In genomic region chr17:67353796-67354450, GRCm38 (mm10) we compare ENCODE assay signal across 8 mouse cellular contexts. TPM values are rescaled to one million over a fixed set of nuclear protein-coding genes. Genes with fewer than 3 reads are reported as not detected.
DNase-seq lines count a peak whose midpoint lies in the region; ATAC-seq and TF ChIP-seq lines count a peak whose summit lies in the region.

No protein-coding gene starts in this region.

- peak; percentile 68 for ATAC-seq in embryonic facial prominence, embryonic 12.5 days (ENCODE audit: insufficient number of reproducible peaks, insufficient read depth, low FRiP score, low TSS enrichment)
- ATAC-seq in heart, postnatal 0 days (ENCODE audit: insufficient read depth, low read depth): peak; percentile 49
- peak; percentile 51 for ATAC-seq in limb, embryonic 13.5 days (ENCODE audit: low FRiP score, low read depth)
- ATAC-seq in midbrain, embryonic 13.5 days: peak; percentile 39

- peak overlapping the region; percentile 41; the same call in 1 of the 2 replicates for H3K27ac ChIP-seq in embryonic facial prominence, embryonic 12.5 days
- peak overlapping the region; percentile 84 for H3K27ac ChIP-seq in heart, postnatal 0 days (ENCODE audit: low read depth)
- peak overlapping the region; percentile 55; the same call in 1 of the 2 replicates for H3K27ac ChIP-seq in limb, embryonic 13.5 days
- H3K27ac ChIP-seq in midbrain, embryonic 13.5 days: peak overlapping the region; percentile 60

- no peak for TF ChIP-seq EP300 in heart, postnatal 0 days (IDR thresholded peaks at IDR 0.05; ENCODE audit: low read depth)

- under 1% methylated on average over 66 of the region's 68 CpGs for WGBS in embryonic facial prominence, embryonic 12.5 days
- WGBS in heart, postnatal 0 days: under 1% methylated on average over 64 of the region's 68 CpGs
- WGBS in limb, embryonic 13.5 days: under 1% methylated on average over 56 of the region's 68 CpGs
- WGBS in midbrain, embryonic 13.5 days: under 1% methylated on average over 65 of the region's 68 CpGs

- DNase-seq in adrenal gland, adult (ENCODE audit: inconsistent age in 2 of 2, low spot score in 1 of 2): peak; percentile 66 to 94
- DNase-seq in adrenal gland, postnatal 14 days: no peak
- peak; percentile 85 for DNase-seq in 3134 (ENCODE audit: extremely low read depth, insufficient read length, low spot score)
- peak; percentile 46 for DNase-seq in heart, postnatal 0 days (ENCODE audit: low spot score)
- DNase-seq in urinary bladder, postnatal 14 days (ENCODE audit: low spot score): peak; percentile 45

- H3K4me2 ChIP-seq in embryonic facial prominence, embryonic 12.5 days (replicated peaks): peak overlapping the region; percentile 75
- peak overlapping the region; percentile 76 for H3K4me2 ChIP-seq in heart, postnatal 0 days (ENCODE audit: low read depth, low read length)
- H3K4me2 ChIP-seq in limb, embryonic 13.5 days (replicated peaks): peak overlapping the region; percentile 90
- H3K4me2 ChIP-seq in midbrain, embryonic 13.5 days (replicated peaks): peak overlapping the region; percentile 87

- peaks cover 12% of the 10 kb centered on the region; the same call in 1 of the 2 replicates for H3K4me1 ChIP-seq in embryonic facial prominence, embryonic 12.5 days
- H3K4me1 ChIP-seq in heart, postnatal 0 days (ENCODE audit: control insufficient read depth, insufficient read depth): peaks cover 12% of the 10 kb centered on the region
- H3K4me1 ChIP-seq in limb, embryonic 13.5 days: peaks cover 32% of the 10 kb centered on the region
- peaks cover 29% of the 10 kb centered on the region for H3K4me1 ChIP-seq in midbrain, embryonic 13.5 days (replicated peaks)

- no peaks in the 10 kb centered on the region for H3K36me3 ChIP-seq in embryonic facial prominence, embryonic 12.5 days
- no peaks in the 10 kb centered on the region for H3K36me3 ChIP-seq in heart, postnatal 0 days (replicated peaks; ENCODE audit: control insufficient read depth, insufficient read depth, low read length)
- no peaks in the 10 kb centered on the region for H3K36me3 ChIP-seq in limb, embryonic 13.5 days
- no peaks in the 10 kb centered on the region for H3K36me3 ChIP-seq in midbrain, embryonic 13.5 days

- H3K27me3 ChIP-seq in embryonic facial prominence, embryonic 12.5 days: peaks cover 13% of the 10 kb centered on the region
- H3K27me3 ChIP-seq in heart, postnatal 0 days (ENCODE audit: control insufficient read depth, insufficient read depth, low read length): no peaks in the 10 kb centered on the region
- H3K27me3 ChIP-seq in limb, embryonic 13.5 days: peaks cover 16% of the 10 kb centered on the region
- peaks cover 46% of the 10 kb centered on the region for H3K27me3 ChIP-seq in midbrain, embryonic 13.5 days

- peak overlapping the region; percentile 56 for H3K9ac ChIP-seq in embryonic facial prominence, embryonic 12.5 days
- H3K9ac ChIP-seq in heart, postnatal 0 days (replicated peaks; ENCODE audit: low read depth, low read length): peak overlapping the region; percentile 86
- H3K9ac ChIP-seq in limb, embryonic 13.5 days: peak overlapping the region; percentile 88
- H3K9ac ChIP-seq in midbrain, embryonic 13.5 days (replicated peaks): peak overlapping the region; percentile 75

- H3K9me3 ChIP-seq in embryonic facial prominence, embryonic 12.5 days: no peaks in the 10 kb centered on the region
- H3K9me3 ChIP-seq in heart, postnatal 0 days (replicated peaks; ENCODE audit: control insufficient read depth, low read length): no peaks in the 10 kb centered on the region
- no peaks in the 10 kb centered on the region; the same call in 1 of the 2 replicates for H3K9me3 ChIP-seq in limb, embryonic 13.5 days
- no peaks in the 10 kb centered on the region for H3K9me3 ChIP-seq in midbrain, embryonic 13.5 days

- H3K4me3 ChIP-seq in embryonic facial prominence, embryonic 12.5 days: peak overlapping the region; percentile 68
- H3K4me3 ChIP-seq in heart, postnatal 0 days (ENCODE audit: low read depth, low read length): peak overlapping the region; percentile 88
- H3K4me3 ChIP-seq in limb, embryonic 13.5 days: peak overlapping the region; percentile 74
- H3K4me3 ChIP-seq in midbrain, embryonic 13.5 days (replicated peaks): peak overlapping the region; percentile 72

- TF ChIP-seq CTCF in heart, postnatal 0 days (IDR thresholded peaks at IDR 0.05; ENCODE audit: low read depth): no peak

RNA-seq across cellular contexts. Expression of gene Ptprm, which starts 0.3 kb away (rescaled TPM):
- 43.8 and 46.5 TPM in 2 replicates for total RNA-seq in adrenal gland, postnatal 14 days (2021)
- polyA plus RNA-seq in embryonic facial prominence, embryonic 12.5 days (2016; fragmentation: Nextera tagmentation; extraction: Ambion mirVana): 16.7 and 17.2 TPM in 2 replicates
- total RNA-seq in heart, postnatal 0 days (2014; rRNA removed; ENCODE audit: low replicate concordance): 46.1 and 48.0 TPM in 2 replicates
- polyA plus RNA-seq in heart, postnatal 0 days (2015; fragmentation: Nextera tagmentation; extraction: Ambion mirVana): 9.8 and 11.9 TPM in 2 replicates
- polyA plus RNA-seq in limb, embryonic 13.5 days (2015; fragmentation: Nextera tagmentation; extraction: Ambion mirVana): 14.9 and 15.0 TPM in 2 replicates
- polyA plus RNA-seq in midbrain, embryonic 13.5 days (2015; fragmentation: Nextera tagmentation; extraction: Ambion mirVana): 9.2 and 10.6 TPM in 2 replicates
